Mouse (Mus musculus) c-Kit-positive CD71-positive TER-119-positive erythroid progenitor cells, embryonic 14.5 days (primary cell): ENCODE measurements around the gene Cdca7l.
A peak's percentile ranks its signal among the peaks of the same experiment; 100 is the strongest.

ENCODE experiments used
- DNase-seq: peaks from one replicate; pipeline ENCODE4 v3.0.0-alpha.2; 2013; ENCODE audit warnings: low spot score

Gene Cdca7l

DNA sequence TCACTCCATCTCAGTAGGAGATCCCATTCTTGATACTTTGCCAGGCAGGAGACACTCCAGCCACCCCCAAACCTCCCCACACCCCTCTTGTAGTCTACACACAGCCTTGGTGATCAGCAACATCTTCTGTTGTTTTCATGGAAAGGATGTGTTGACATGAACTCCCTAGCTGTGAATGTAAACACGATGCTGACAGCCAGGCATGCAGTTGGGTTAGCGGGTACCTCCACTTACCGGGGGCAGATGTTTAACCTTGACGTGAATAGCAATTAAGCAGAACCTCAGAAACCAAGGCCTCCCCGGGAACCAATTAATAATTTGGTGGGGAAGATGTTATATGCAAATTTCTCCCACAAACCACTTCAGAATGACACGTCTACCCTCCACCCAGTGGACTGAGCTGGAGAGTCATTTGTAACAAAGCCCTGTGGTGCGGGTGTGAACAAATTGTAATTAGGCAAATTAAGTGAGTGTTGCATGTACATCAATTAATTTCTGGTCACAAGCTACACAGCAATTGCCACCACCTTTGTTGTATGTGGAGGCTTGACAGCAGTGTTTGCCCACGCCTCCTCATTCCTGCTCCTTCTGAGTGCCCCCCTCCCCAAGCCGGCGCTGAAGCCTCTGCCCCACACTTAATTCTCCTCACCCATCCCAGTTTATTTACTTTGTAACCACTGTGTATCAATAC, 5.4 kb downstream of the Cdca7l start:
- no peak for DNase-seq

DNA sequence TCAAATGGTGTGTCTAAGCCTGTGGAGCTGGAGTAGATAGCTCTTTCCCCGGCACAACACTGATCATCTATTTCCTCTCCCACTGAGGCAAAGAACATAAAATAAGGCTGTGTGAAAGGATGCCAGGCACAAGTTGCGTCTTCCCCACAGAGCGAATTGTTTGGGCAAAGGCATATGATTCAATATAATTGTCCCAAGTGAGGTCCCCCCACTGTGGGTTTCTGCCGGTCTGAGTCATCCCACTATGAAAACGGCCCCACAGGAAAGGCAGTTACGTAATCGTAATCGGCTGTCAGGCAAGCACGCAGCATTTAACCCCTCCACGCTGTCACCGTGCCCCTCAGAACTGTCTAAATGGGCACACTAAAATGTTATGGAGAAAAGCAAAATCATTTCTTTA, 6.0 kb downstream of the Cdca7l start:
- DNase-seq = no peak

DNA sequence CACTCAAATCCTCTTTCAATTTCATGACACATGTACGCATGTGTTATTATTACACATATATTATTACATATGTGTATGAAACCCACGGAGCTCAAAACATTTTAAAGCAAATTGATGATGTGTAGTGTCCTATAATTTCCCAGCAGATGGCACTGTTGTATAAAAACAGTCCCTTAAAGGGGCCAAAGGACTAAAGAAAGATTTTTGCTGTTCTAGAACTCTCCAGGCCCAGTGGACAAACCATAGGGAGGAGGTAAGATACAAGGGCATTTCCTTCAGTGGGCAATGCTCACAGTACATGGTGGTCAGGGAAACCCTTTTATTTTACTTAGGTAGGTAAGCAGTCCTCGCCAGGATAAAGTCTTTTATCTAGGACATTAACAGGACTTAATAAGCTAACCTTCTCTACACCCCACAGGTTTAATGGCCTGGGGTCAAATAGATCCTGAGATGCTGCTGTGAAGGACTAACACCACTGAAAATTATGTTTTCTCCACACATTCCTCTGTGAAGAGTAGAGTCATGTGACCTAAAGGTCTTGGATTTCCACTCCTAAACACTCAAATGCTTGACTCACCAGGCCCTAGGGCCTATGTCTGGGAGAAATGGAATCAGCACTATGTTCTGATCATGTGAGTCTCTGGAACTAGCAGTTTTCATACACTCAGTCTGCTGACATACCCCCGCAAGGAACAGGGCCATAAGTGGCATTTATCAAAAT, 16.2 kb downstream of the Cdca7l start:
- DNase-seq = peak; percentile 25

DNA sequence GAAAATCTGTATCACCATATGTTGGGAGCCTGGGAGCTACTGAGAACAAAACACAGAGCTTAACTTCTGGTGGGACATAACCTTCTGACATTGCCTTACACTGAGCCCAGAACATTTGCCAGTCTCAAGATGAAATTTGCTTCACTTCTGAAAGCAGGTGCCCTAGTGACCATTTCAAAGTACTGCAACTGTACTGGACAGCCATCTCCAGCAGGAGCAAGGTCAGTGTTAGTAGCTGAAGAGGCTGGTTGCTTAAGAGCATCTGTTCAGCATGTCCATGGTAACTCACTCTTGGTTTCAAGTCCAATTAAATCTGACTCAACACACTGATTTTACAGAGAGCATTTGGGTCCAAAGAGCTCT, 16.8 kb downstream of the Cdca7l start:
- no peak for DNase-seq

DNA sequence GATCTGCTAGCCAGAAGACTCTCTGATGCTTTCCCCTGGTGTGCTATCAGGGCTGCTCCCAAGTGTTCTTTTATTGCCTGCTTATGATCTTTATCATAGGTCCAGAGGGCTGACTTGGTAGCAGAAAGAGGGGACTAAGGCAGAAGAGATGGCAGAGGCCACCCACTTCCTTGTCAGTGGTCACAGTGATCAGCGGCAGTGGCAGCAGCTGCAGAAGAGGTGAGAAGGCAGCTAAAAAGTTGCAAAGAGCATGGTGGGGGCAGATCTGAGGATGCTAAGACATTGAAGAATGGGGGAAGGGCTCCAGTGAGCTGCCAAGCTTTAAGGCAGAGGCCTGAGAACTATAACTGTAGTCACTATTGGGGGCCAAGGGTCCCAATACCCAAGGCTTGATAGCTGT, 17.3 kb downstream of the Cdca7l start:
- no peak for DNase-seq

DNA sequence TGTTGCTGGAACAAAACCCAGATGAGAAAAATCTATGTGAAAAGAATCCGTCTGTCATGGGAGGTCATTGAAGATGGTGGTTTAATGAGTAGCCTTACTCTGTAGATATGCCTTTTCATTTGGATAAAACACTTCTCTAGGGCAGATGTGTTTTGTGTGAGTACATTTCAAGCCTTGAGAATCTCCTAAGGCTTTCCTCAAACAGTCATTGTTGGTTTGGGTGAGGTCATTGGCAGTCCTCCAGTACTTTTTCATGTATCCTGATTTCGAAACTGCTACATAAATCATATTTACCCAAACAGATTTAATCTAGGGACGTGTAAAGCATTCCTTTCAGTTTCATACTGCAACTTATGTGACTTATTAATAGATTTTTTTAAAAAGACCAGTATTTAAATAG, 24.3 kb downstream of the Cdca7l start:
- DNase-seq = no peak

DNA sequence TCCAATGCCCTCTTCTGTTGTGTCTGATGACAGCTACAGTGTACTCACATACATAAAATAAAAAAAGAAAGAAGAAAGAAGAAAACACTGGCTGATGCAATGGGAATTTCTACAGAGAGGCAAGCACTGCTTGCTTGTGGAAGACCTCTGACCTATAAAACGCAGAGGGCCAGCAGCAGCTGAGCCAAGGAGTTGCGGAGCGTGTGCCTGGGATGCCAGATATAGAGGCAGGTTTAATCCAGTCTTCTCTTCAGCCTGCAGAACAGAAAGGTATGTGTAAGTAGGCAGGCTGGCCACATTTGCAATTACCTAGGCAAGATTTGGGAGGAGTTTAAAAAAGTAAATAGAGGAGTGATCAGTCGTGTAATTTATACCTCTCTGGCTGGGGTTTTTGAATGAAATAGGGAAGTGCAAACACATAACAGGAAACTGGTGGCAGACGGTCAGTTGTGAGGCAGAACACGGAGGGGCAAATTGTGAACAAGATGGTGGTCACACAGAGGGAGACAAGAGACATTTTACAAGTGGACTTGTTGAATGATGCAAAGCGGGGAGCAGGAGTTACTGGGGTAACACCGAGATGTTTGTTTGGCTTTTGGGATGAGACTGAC, 27.4 kb downstream of the Cdca7l start:
- DNase-seq = no peak

DNA sequence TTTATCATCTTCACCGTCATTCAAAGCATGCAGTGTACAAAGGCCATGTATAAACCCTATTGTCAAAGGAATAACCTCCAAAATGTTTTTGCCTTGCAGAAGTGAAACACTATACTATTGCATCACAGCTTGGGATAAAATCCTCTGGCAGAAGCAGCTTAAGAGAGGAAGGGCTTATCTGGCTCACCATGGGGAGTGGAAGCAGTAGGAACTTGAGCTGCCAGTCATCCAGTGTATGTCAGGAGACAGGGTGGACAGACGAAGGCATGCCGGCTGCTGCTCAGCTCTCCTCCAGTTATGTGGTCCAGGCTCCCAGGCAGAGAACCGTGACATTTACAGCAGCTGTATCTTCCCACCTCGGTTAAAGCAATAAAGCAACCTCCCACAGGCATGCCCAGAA, 28.1 kb downstream of the Cdca7l start:
- DNase-seq = no peak

DNA sequence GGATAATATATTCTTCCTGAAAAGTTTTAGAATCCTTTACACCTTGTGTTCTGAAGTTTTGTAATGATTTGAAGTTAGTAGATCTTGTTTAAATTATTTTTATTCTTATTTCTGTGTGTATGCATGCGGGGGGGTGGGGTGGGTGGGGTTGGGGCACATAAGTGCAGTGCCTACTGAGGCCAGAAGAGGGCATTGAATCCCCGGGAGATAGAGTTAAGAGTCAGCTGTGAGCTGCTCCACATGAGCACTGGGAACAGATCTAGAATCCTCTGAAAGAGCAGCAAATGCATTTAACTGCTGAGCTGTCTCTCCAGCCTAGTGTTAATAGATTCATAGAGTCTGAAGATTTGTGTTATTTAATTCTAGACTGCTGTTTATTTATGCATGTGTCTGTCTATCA, 30.6 kb downstream of the Cdca7l start:
- no peak for DNase-seq

DNA sequence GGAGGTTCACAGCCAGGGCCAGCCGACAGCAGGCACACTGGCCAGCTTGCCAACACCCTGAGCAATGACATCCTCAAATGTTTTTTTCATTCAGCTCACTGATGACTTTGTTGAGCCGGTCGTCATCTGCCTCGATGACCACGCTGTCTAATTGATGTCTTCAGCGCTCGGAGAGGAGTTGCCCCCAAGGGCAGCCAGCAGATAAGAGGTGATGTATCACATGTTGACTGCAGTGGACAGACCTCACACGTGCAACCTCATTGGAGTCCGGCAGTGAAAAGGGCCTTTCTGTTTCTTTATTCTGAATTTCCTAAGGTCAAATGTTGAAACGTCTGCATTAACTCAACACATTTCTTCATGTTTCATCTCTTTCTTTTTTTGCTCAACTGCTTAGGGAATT, 31.3 kb downstream of the Cdca7l start:
- no peak for DNase-seq

DNA sequence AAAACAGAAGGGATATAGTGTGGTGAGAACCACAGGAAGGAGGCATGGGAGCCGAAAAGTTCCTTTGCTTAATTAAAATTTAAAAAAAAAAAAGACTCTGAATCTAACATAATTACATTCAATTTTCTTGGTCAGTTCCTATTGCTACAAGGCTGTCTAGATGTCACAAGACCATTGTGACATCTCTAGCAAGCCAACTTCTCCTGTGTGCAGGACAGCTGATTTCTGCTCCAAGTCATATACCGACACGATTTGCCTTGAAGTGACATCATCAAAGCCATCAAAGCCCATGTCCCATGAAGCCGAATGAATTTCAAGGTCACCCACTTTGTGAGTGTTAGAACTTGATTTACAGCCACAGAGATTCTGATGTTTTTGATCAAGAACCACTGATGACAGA, 33.3 kb downstream of the Cdca7l start:
- no peak for DNase-seq

DNA sequence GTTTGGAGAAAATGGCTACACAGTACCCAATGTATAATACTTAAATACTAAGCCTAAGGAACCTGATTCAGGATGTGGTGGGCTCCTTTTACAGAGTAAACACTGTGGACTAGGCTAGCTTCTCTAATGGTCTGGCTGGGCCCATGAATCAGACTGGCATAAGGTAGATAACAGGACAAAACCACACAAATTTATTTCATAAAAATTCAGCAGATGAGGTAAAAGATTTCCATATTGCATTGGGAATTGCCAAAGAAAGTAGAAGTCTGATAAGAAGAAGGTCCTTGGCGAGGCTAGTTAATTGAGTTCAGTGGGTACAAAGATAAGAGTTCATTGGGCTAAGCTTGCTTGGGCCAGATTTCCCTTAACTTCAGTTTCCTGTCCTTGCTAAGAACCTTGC, 36.6 kb downstream of the Cdca7l start:
- DNase-seq = no peak

DNA sequence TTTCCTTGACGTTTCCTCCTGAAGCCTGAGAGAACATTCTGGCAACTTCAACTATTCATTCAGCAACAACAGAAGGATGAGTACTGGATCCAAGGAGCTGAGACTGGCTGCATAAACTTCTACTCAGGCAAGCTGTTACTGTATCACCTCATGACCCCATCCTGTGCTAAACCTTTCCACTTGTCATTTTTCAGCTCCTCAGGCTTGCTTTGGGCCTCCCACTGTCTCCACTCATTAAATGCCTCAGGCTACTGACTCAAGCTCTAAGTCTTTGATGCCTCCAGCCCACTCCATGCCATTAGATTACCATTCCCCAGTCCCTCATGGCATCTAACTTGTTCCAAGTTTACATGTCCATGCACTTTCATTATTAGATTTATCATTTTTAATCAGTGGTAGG, 38.6 kb downstream of the Cdca7l start:
- no peak for DNase-seq

DNA sequence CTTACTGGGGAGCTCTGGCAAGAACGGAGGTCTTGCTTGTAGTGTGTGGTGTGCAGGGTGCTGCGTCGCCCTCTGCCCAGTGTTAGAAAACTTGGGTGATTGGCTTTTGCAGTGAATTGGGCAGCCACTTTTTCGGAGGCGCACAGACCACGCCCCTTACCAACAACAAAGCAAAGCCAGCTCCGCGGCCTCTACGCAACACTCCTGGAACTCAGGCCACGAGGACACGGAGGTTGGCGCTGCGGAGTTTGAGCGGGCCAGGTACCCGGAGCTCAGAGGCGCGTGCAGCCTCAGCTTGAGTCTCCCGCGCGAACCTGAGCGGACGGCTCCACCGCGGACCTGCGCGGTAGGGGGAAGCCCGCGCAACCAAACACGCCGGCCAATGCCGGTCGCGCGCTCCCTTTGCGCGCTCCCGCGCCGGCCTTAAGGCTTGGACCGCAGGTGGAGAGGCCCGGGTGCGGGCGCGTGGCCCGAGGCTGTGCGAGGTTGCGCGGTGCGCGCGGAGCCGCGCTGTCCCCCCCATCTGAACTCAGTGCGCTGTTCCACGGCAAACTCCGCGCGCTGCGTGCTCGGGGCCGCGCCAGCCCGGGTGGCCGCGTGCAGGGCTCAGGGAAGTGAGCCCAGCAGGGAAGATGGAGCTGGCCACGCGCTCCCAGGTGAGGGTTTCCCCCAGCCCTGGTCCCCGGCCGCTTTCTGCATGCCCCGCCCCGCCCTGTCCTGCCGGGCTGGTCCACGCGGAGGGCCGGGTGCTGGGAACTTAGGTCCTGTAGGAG, 39.4 kb downstream of the Cdca7l start:
- peak; percentile 48 for DNase-seq

DNA sequence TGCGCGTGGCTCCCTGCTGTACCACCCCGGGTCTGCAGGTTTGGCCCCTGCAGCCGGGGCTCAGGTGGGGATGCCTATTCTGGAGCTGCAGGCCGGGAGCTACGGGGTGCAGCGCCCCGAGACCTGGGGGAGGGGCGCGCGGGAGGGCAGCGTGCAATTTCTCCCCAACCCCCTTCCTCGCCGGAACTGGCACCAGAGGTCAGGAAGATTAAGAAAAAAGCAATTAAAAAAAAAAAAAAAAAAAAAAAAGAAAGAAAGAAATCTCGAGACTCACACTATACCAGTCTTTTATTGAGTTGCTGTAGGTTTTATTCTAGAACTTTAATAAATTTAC, 40.0 kb downstream of the Cdca7l start:
- DNase-seq = no peak

DNA sequence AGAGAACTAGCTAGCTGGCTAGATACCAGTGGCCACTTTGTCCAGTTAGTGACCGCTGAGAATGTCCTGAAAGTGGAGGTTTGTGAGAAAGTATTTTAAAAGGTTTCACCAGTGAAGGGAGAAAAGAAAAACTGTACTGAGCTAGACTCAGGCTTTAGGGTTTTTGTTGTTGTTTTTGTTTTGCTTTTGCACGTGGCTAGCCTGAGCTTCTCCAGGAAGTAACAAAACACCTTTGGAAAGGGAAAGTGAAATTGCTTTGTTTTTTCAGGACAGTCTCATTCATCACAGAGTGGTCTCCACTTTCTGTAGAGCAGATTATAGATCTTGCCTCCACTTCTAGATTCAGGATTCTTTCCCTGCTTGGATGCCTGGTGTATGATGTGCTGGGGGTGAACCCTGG, 40.8 kb downstream of the Cdca7l start:
- no peak for DNase-seq

DNA sequence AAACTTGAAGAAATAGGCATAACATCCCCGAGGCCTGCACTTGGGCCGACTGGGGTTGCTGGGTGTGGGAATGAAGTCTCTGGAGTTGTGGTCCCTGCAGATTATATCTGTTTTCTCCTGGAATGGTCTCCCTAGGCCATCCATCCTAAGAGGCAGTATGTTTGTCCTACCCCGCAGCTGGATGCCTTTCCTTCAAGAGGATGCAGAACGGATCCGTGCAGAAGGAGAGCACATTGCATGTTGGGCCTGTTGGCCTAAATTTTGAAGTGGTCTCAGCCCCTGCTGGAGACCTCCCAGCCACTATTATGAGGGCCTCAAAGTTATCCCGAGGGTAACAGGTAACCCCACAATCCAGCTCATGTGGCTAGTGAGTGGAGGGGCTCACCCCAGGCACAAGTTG, 44.5 kb downstream of the Cdca7l start:
- no peak for DNase-seq

DNA sequence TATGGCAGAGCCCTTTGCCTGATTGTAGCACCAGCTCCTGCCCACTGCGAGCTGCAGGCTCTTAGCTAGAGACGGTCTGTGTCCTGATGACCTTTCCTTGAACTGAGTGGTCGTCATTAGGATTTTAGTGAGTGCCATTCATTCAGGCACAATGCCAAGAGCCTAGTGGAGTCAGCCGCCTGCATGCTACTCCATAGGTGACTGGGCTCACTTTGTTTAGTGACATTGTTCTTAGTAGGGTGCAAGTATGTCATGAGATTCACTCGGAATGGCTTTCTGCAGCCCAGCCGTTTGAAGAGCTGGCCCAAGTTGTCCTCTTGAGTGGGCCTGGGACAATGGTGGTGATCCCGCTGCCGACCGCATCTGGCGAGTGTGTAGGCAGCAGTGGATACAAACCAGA, 46.4 kb downstream of the Cdca7l start:
- DNase-seq = no peak

DNA sequence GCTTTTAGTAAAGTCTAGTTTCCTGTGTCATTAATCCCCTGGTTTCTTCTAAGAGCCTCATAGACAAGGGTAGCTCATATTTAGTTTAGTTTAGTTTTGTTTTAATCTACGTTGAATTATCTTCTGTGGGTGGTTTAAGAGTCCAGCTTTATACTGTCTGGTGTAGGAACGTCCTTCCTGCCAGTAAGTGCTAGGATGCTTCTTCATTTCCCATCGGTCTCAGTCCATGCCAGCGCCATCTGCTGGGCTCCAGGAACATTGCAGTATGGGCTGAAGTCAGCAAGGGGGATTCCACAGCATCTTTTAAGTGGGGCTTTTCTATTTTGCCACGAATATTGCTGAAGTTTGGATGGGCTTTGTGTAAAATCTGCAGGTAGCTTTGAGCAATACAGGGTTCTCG, 49.2 kb downstream of the Cdca7l start:
- peak; percentile 42 for DNase-seq

DNA sequence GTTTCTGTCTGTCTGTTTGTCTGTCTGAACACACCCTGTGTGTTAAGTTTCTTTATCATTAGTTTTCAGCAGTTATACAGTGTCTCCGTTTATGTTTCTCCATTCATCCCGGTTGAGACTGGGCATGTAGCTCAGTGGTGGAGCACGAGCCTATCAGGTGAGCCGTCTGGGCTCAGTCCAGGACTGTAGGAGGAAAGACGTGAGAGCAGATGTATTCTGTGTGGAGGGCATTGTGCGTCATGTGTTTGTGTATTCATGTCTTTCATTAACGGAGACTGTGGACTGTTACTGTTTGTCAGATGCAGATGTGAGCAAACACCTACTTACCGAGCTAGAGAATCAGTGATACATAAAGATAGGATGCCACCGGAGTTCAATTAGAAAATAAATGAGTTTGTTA, 52.9 kb downstream of the Cdca7l start:
- DNase-seq = no peak

DNA sequence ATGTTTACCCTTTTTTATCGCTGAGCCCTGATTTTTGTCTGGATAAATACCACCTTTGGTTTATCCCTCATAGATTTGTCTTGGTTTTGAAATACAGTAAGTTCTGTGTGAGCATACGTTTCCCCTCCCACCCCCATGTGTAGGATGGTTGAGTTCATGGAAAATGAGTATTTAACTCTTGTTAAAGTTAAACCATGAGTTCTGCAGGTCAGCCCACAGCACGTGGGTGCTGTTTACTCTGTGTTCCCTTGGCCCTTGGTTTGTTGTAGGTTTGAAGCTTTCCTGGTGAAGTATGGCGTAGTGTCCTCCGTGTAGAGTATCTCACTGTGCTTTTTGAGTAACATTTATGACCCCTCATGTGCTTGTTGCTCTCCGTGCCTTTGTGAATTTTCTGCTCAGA, 53.8 kb downstream of the Cdca7l start:
- no peak for DNase-seq

DNA sequence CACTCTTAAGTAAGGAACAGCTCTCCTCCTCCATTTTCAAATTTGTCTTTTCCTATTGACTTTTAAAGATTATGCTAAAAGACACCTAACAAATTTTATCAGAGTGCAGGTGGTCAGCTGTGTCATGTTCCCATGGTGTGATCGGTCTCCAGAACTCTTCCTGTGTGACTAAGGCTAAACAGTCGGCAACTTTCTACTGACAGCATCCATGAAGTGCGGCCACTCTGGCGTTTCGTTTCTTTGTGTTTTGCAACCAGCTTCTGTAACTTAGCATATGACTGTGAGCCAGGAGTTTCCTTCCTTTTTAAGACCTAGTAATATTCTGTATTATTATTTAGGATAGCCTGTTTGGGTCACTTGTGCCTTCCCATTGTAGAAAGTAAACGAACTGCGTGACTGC, 56.8 kb downstream of the Cdca7l start:
- DNase-seq = no peak

DNA sequence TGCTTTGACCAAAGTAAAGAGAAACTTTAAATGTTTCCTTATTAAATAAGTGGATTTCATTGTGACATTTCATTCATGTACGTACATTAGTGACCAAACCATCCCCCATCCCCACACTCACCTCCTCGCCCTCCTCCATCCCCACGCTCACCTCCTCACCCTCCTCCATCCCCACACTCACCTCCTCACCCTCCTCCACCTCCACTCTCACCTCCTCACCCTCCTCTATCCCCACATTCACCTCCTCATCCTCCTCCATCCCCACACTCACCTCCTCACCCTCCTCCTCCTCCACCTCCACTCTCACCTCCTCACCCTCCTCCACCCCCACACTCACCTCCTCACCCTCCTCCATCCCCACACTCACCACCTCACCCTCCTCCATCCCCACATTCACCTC, 57.2 kb downstream of the Cdca7l start:
- no peak for DNase-seq
